Mouse (Mus musculus): ENCODE data around the gene Yif1b. TPM values are rescaled to one million over a fixed set of nuclear protein-coding genes. Genes with fewer than 3 reads are reported as not detected.

The Yif1b gene
- polyA plus RNA-seq, 1 experiment from 2014 or later, result 133 TPM

DNA sequence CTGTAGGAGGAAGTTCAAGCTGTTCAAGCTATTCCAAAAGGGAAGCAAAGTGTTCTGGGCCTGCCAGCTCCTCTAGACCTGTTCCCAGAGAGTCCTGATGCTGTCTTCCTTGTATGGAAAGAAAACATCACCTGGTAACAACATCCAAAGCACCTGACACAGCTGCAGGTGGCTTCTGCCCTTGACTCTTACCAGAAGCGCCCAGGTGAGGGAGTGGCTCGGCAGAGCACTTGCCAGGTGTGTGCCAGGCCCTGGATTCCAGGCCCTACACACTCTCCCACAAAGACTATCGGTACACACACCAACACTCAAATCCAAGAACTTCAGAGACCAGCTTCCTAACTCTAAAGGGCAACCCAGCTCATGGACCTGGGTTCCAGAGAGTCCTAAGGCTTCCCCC is 25.7 kb downstream of the Yif1b start:
- no peak overlapping the region for H3K4me3 ChIP-seq
- H3K27ac ChIP-seq, result no peak overlapping the region
- H3K36me3 ChIP-seq, result no peaks in the 10 kb centered on the region
- H3K4me1 ChIP-seq, result 0 out of 2 replicates have a peak, but pooled peaks cover 6% of the 10 kb centered on the region
- WGBS, result 64% methylated on average over 3 of the region's 3 CpGs
- H3K9ac ChIP-seq, result no peak overlapping the region
- H3K9me3 ChIP-seq, result no peaks in the 10 kb centered on the region
- no peak overlapping the region for H3K4me2 ChIP-seq
- no peak for ATAC-seq (ENCODE audit: borderline replicate concordance, extremely low read depth, low FRiP score, low TSS enrichment)
- H3K27me3 ChIP-seq, result no peaks in the 10 kb centered on the region

DNA sequence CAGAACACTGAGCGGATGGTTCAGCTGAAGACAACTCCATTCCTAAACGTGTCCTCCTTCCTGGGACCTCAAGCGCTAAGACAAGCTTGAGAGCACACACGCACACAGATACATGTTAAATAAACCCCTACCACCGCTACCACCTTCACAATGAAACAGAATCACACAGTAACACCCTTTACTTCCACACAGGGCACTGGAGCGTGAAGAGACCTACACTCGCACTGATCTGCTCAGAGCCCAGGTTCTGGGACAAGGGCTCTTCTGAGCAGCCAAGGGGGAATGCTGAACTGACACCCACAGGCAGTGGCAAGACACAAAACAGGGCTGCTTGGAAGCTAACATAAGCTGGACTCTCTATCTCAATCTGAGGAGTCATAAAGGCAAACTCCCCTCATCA is 27.5 kb downstream of the Yif1b start:
- Histone ChIP-seq H3K9me3 (no peaks in the 10 kb centered on the region), H3K27ac (no peak overlapping the region), H3K4me1 (0 out of 2 replicates have a peak, but pooled peaks cover 8% of the 10 kb centered on the region), H3K36me3 (no peaks in the 10 kb centered on the region), H3K27me3 (no peaks in the 10 kb centered on the region), H3K9ac (no peak overlapping the region), H3K4me3 (no peak overlapping the region), H3K4me2 (no peak overlapping the region)
- 71% methylated on average over 7 of the region's 7 CpGs for WGBS
- no peak for ATAC-seq (ENCODE audit: borderline replicate concordance, extremely low read depth, low FRiP score, low TSS enrichment)

DNA sequence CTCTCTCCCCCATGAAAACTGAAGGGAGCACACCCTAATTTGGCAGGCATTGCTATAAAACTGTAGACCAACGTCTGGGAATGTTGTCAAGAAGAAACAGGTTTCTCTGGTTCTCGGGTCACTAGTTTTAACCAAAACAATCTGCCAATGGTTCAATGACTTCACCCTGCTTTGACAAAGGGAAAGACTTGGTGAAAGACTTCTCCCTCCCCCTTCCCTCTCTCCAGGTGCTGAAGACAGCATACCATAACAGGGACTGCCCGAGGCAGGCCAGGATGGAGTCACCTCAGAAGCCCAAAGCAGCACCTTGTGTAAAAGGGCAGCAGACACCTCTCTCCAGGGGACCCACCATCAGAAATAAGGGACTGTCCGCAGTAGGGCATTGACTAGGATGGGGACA is 28.8 kb downstream of the Yif1b start:
- no peak overlapping the region for H3K27ac ChIP-seq
- H3K27me3 ChIP-seq, result no peaks in the 10 kb centered on the region
- H3K36me3 ChIP-seq, result no peaks in the 10 kb centered on the region
- no peak overlapping the region for H3K4me3 ChIP-seq
- peaks cover 21% of the 10 kb centered on the region for H3K4me1 ChIP-seq
- no peak overlapping the region for H3K4me2 ChIP-seq
- no peaks in the 10 kb centered on the region for H3K9me3 ChIP-seq
- WGBS, result 49% methylated on average over 4 of the region's 4 CpGs
- ATAC-seq (ENCODE audit: borderline replicate concordance, extremely low read depth, low FRiP score, low TSS enrichment), result peak; percentile 39; the same call in 1 of the 2 replicates
- H3K9ac ChIP-seq, result no peak overlapping the region

DNA sequence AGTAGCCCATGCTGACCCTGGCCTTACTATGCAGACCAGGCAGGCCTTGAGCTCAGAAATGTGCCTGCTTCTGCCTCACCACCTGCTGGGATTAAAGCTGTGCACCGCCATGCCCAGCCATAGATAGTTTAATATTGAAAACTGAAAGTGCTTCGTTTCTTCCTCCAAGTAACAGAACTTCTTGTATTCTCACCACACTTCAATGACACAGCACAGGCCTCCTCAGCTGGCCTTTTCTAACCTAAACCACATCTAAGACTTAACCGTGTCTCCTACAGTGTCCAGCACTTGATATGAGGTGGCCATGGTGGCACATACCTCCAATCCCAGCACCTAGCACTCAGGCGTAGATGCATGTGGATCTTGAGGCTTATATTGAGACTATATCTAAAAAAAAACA is 32.3 kb downstream of the Yif1b start:
- H3K36me3 ChIP-seq, result no peaks in the 10 kb centered on the region
- no peaks in the 10 kb centered on the region for H3K27me3 ChIP-seq
- WGBS, result 87% methylated on average over 4 of the region's 4 CpGs
- ATAC-seq (ENCODE audit: borderline replicate concordance, extremely low read depth, low FRiP score, low TSS enrichment), result no peak
- no peak overlapping the region for H3K9ac ChIP-seq
- no peak overlapping the region for H3K4me2 ChIP-seq
- no peak overlapping the region for H3K27ac ChIP-seq
- peaks cover 25% of the 10 kb centered on the region for H3K4me1 ChIP-seq
- no peaks in the 10 kb centered on the region for H3K9me3 ChIP-seq
- no peak overlapping the region for H3K4me3 ChIP-seq

DNA sequence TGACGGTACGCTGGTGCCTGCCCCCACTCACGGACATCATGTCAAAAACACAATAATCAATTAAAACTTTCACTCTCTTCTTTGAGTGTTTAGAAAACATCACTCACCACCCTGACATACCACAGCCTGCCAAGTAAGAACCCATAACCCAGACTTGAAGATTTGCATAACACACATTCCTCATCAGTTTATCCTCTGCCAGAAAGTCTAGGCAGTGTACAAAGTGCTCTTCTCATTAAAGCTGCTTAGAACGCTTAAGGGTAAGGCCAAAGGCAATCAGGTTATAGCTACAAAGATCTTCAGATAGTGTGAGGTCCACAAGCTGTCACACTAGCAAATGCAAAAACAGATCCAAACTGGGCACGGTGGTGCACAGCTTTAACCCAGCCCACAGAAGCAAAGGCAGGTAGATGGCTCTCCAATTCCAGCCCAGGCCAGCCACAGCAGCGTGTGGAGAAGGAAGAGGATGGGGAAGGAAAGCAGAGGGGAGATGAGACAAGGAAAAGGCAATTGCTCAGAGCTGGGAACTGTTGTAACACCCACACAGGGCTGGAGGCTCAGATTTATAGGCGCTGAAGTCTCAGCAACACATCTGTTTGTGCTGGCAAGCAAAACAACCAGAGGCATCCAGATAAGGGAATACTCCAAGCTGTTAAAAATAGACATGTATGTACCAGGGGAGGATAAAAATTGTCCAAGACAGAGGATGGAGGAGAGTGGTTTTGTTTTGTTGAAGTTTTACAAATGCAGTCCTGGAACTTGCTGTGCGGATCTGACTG is 33.7 kb downstream of the Yif1b start:
- Histone ChIP-seq H3K9ac (no peak overlapping the region), H3K36me3 (no peaks in the 10 kb centered on the region), H3K4me1 (peaks cover 27% of the 10 kb centered on the region), H3K4me3 (no peak overlapping the region), H3K4me2 (no peak overlapping the region), H3K27ac (peak overlapping the region; percentile 65), H3K27me3 (no peaks in the 10 kb centered on the region), H3K9me3 (no peaks in the 10 kb centered on the region)
- WGBS, result 38% methylated on average over 8 of the region's 8 CpGs
- peak; percentile 56; the same call in 1 of the 2 replicates for ATAC-seq (ENCODE audit: borderline replicate concordance, extremely low read depth, low FRiP score, low TSS enrichment)

DNA sequence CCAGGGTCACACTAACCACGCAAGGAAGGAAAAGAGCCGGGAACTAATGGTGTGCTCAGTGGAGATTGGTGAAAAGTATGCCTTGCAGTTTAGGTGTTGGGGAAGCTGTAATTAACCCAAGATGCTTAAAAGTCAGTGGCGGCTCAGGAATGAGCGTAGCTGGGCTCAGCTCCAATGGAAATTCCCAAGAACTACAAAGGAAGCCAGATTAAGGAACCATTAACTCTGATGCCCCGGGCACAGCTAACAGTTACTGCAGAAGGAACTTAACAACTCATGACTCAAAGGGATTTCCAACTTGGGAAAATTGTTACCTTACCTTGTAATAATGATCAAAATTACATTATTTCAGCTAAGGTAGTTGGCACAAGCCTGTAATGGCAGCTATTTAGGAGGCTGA is 38.6 kb downstream of the Yif1b start:
- ATAC-seq (ENCODE audit: borderline replicate concordance, extremely low read depth, low FRiP score, low TSS enrichment), result no peak
- Histone ChIP-seq H3K9ac (no peak overlapping the region), H3K4me3 (no peak overlapping the region), H3K9me3 (no peaks in the 10 kb centered on the region), H3K4me2 (no peak overlapping the region), H3K27ac (no peak overlapping the region), H3K36me3 (no peaks in the 10 kb centered on the region), H3K27me3 (peaks cover 15% of the 10 kb centered on the region), H3K4me1 (peaks cover 22% of the 10 kb centered on the region)
- 56% methylated on average over 5 of the region's 5 CpGs for WGBS

DNA sequence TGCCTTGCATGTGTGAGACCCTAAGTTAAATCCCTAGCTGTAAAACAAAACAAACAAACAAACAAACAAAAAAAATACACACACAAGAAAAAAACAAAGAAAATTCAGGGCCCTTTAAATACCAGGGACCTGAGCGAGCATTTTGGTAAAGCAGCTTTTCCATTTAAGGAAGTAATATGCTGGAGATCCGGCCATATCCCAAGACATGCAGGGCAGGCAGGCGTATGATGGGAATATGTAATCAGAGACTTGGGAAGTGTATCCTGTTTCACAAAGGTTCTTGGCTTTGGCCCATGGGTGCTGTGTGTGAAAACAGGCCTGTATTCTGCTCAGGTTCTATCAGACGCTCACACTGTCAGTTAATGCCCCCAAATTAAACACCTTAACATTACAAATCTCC is 39.4 kb downstream of the Yif1b start:
- WGBS, result 73% methylated on average over 4 of the region's 4 CpGs
- H3K27ac ChIP-seq, result no peak overlapping the region
- no peaks in the 10 kb centered on the region for H3K9me3 ChIP-seq
- H3K4me2 ChIP-seq, result no peak overlapping the region
- H3K4me1 ChIP-seq, result peaks cover 22% of the 10 kb centered on the region
- ATAC-seq (ENCODE audit: borderline replicate concordance, extremely low read depth, low FRiP score, low TSS enrichment), result no peak
- no peak overlapping the region for H3K9ac ChIP-seq
- no peak overlapping the region for H3K4me3 ChIP-seq
- H3K36me3 ChIP-seq, result no peaks in the 10 kb centered on the region
- peaks cover 23% of the 10 kb centered on the region for H3K27me3 ChIP-seq

DNA sequence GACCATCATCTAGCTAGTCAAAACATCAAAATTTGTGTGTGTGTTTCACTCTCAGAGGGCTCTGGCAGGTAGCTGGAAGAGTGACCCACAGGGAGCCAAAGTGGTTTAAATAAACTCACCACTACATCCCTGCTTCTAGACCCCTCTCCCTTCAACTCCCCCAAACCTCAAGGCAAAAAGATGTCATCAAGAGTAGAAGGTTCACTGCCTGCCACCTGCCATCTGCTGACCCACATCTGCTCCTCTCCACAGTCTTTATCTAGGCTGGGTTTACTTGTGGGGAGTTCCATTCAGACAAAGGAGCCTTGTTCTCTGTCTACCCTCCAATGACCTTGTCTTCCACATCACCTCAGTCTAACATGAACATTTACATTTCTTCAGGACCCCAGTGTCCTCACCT is 41.1 kb downstream of the Yif1b start:
- H3K36me3 ChIP-seq, result no peaks in the 10 kb centered on the region
- peaks cover 20% of the 10 kb centered on the region for H3K4me1 ChIP-seq
- no peak overlapping the region for H3K27ac ChIP-seq
- no peak for ATAC-seq (ENCODE audit: borderline replicate concordance, extremely low read depth, low FRiP score, low TSS enrichment)
- H3K9ac ChIP-seq, result no peak overlapping the region
- no peaks in the 10 kb centered on the region for H3K9me3 ChIP-seq
- peaks cover 27% of the 10 kb centered on the region for H3K27me3 ChIP-seq
- peak overlapping the region; percentile 93 for H3K4me2 ChIP-seq
- no peak overlapping the region for H3K4me3 ChIP-seq

DNA sequence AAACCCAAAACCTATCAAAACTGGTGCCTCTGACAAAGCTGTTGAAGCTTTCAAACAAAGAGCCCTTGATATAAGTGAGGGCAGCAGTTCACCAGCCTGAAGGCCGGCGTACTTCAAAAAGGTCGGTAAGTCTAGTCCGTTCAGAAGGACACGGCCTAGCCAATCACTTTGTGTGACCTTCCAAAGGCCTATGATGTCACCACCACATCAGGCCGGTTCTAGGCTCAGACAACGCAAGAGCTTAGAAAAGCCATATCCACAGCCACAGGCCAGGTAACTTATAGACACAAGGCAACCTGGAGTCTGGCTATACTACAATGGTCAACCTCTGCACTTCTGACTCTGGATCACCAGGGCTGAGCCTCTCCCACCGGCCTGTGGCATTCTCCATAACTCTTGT is 41.8 kb downstream of the Yif1b start:
- peak overlapping the region; percentile 93 for H3K4me2 ChIP-seq
- no peaks in the 10 kb centered on the region for H3K36me3 ChIP-seq
- H3K9ac ChIP-seq, result peak overlapping the region; percentile 20; the same call in 1 of the 2 replicates
- H3K4me1 ChIP-seq, result peaks cover 20% of the 10 kb centered on the region
- peak overlapping the region; percentile 53 for H3K4me3 ChIP-seq
- H3K9me3 ChIP-seq, result no peaks in the 10 kb centered on the region
- H3K27me3 ChIP-seq, result peaks cover 27% of the 10 kb centered on the region
- 35% methylated on average over 8 of the region's 8 CpGs for WGBS
- H3K27ac ChIP-seq, result no peak overlapping the region
- ATAC-seq (ENCODE audit: borderline replicate concordance, extremely low read depth, low FRiP score, low TSS enrichment), result no peak

DNA sequence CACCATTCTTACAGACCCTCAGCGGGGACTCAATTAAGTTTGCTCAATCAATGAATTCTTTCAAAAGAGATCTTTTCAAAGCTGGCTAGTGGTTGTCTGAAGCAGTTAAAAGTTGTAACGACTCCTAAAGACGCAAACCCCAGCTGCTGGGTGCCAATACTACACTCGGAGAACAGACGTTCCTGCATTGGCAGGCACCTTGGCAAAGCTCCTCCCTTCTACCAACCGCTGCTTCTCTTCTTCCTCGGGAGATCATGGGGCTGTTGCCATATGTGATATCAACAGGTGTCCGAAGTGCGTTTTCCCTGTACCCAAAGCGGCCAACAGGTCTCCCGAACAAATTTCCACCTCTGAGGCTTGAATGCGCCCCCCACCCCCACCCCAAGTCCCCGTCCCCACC is 42.7 kb downstream of the Yif1b start:
- Histone ChIP-seq H3K27me3 (peaks cover 27% of the 10 kb centered on the region), H3K9ac (peak overlapping the region; percentile 60), H3K36me3 (no peaks in the 10 kb centered on the region), H3K27ac (0 out of 2 replicates have a peak overlapping the region, but pooled peaks have one; percentile 40), H3K9me3 (no peaks in the 10 kb centered on the region), H3K4me2 (peak overlapping the region; percentile 93), H3K4me1 (peaks cover 20% of the 10 kb centered on the region), H3K4me3 (peak overlapping the region; percentile 53)
- no peak for ATAC-seq (ENCODE audit: borderline replicate concordance, extremely low read depth, low FRiP score, low TSS enrichment)
- WGBS, result 12% methylated on average over 13 of the region's 13 CpGs

DNA sequence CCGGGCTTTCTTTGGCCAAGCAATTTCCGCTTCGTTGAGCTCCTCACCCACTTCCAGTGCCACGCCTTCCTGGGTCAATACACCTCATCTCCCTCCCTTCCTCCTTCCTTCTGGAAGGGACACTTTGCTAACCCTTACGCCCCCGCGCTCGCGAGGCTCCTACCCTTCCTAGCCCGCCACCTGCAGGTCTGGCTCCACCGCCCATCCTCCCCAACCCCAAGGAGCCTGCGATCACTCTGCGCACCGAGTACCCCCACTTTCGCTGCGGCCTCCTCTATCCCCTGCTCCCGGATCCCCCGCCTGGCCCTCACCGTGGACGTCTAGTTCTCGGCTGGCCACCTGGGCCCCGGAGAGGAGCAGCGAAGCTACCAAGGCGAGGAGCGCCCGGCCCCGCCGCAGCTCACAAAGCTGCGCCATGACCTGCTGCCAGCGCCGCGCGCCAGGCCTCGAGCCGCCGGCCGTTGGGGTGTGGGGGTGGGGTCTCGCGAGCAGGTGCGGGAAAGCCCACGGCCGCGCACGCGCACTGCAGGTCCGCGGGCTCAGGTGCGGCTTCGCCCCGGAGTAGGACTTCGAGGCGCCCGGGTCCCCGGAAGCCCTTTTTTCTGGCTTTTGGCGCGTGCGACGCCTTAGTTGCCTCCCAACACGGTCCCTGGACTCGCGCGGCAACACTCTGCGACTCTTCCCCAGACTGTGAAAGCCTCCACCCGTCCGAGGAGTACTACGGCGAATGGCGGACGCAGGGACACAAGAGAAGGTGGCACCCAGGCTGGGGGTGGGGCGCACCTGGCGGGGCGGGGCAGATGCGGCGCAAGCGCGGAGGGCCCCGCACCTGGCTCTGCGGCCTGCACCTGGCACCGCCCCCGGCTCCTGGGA is 43.3 kb downstream of the Yif1b start, which contains the start of gene Spint2:
TSS of gene Spint2 (minus strand) at position 712 of the 873 bp plus-strand sequence.
- 1% methylated on average over 80 of the region's 80 CpGs for WGBS
- Histone ChIP-seq H3K9me3 (no peaks in the 10 kb centered on the region), H3K9ac (peak within 1 kb of the TSS; percentile 60), H3K27ac (peak within 1 kb of the TSS; percentile 91), H3K27me3 (peaks cover 27% of the 10 kb centered on the region), H3K4me3 (peak within 1 kb of the TSS; percentile 53), H3K36me3 (no peaks in the 10 kb centered on the region), H3K4me1 (peaks cover 20% of the 10 kb centered on the region), H3K4me2 (peak within 1 kb of the TSS; percentile 93)
- peak; percentile 87 for ATAC-seq (ENCODE audit: borderline replicate concordance, extremely low read depth, low FRiP score, low TSS enrichment)

DNA sequence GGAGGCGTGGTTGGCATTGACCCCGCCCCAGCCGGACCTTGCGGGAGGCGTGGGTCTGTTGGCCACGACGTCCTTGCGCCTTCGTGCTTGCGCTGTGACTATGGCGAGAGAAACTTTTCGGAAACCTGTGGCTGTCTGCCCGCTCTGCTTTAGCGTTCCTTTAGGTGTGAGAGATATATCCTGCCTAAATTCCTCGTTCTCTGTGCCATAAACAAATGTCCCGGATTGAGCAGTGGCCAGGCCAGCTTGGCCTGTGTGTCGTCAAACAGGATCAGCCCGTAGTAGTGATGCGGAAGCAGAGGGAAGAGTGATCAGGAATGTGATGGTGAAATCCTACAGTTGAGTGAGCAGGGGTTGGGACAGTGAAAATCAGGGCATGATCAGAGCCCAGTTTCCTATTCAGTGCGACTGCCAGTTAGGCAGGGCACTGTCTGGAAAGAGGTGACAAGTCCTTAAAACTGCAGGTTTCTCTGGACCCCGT is 44.0 kb downstream of the Yif1b start:
- peak overlapping the region; percentile 60 for H3K9ac ChIP-seq
- no peaks in the 10 kb centered on the region for H3K36me3 ChIP-seq
- peak overlapping the region; percentile 93 for H3K4me2 ChIP-seq
- peaks cover 27% of the 10 kb centered on the region for H3K27me3 ChIP-seq
- H3K9me3 ChIP-seq, result no peaks in the 10 kb centered on the region
- peak; percentile 48 for ATAC-seq (ENCODE audit: borderline replicate concordance, extremely low read depth, low FRiP score, low TSS enrichment)
- H3K4me3 ChIP-seq, result peak overlapping the region; percentile 53
- peaks cover 17% of the 10 kb centered on the region for H3K4me1 ChIP-seq
- 5% methylated on average over 21 of the region's 21 CpGs for WGBS
- H3K27ac ChIP-seq, result peak overlapping the region; percentile 91; the same call in 1 of the 2 replicates

Measured in lung, embryonic 15.5 days (tissue).